Mouse (Mus musculus): ENCODE results near the gene Bcl11a. TPM values are rescaled to one million over a fixed set of nuclear protein-coding genes. Genes with fewer than 3 reads are reported as not detected.

The Bcl11a gene
- polyA plus RNA-seq, 1 experiment from 2014 or later: 62.4 TPM

GRCm38 (mm10) chr11:24196460-24197190 lies 118.8 kb downstream of the Bcl11a start:
- H3K27ac ChIP-seq (replicated peaks): no peak overlapping the region
- no peaks in the 10 kb centered on the region; the same call in 1 of the 2 replicates for H3K27me3 ChIP-seq (replicated peaks; ENCODE audit: low read depth, poor library complexity, severe bottlenecking)
- H3K4me1 ChIP-seq: peaks cover 12% of the 10 kb centered on the region
- no peak for DNase-seq (ENCODE audit: low spot score)
- no peak overlapping the region for H3K4me3 ChIP-seq
- 81% methylated on average over 4 of the region's 4 CpGs for WGBS
- no peaks in the 10 kb centered on the region for H3K9me3 ChIP-seq
- H3K36me3 ChIP-seq (replicated peaks): no peaks in the 10 kb centered on the region

GRCm38 (mm10) chr11:24197424-24197823 lies 119.6 kb downstream of the Bcl11a start:
- DNase-seq (ENCODE audit: low spot score): no peak
- H3K36me3 ChIP-seq (replicated peaks): no peaks in the 10 kb centered on the region
- H3K27ac ChIP-seq (replicated peaks): no peak overlapping the region
- peaks cover 20% of the 10 kb centered on the region for H3K4me1 ChIP-seq
- WGBS: 76% methylated on average over 1 of the region's 1 CpGs
- no peaks in the 10 kb centered on the region for H3K9me3 ChIP-seq
- no peak overlapping the region for H3K4me3 ChIP-seq
- no peaks in the 10 kb centered on the region; the same call in 1 of the 2 replicates for H3K27me3 ChIP-seq (replicated peaks; ENCODE audit: low read depth, poor library complexity, severe bottlenecking)

GRCm38 (mm10) chr11:24199560-24199959 lies 121.7 kb downstream of the Bcl11a start:
- Histone ChIP-seq H3K9me3 (no peaks in the 10 kb centered on the region), H3K27me3 (replicated peaks; ENCODE audit: low read depth, poor library complexity, severe bottlenecking) (peaks cover 8% of the 10 kb centered on the region)
- WGBS: 92% methylated on average over 3 of the region's 3 CpGs

GRCm38 (mm10) chr11:24200310-24200709 lies 122.5 kb downstream of the Bcl11a start:
- Histone ChIP-seq H3K27me3 (replicated peaks; ENCODE audit: low read depth, poor library complexity, severe bottlenecking) (peaks cover 8% of the 10 kb centered on the region), H3K4me1 (peaks cover 46% of the 10 kb centered on the region), H3K36me3 (replicated peaks) (no peaks in the 10 kb centered on the region), H3K9me3 (no peaks in the 10 kb centered on the region), H3K27ac (replicated peaks) (no peak overlapping the region), H3K4me3 (no peak overlapping the region)
- WGBS: 69% methylated on average over 5 of the region's 5 CpGs
- no peak for DNase-seq (ENCODE audit: low spot score)

More at GRCm38 (mm10) chr11:24199560-24199959, 121.7 kb downstream of the Bcl11a start:
- no peaks in the 10 kb centered on the region for H3K36me3 ChIP-seq (replicated peaks)
- no peak overlapping the region for H3K4me3 ChIP-seq
- no peak overlapping the region for H3K27ac ChIP-seq (replicated peaks)
- no peak for DNase-seq (ENCODE audit: low spot score)
- H3K4me1 ChIP-seq: peaks cover 42% of the 10 kb centered on the region

GRCm38 (mm10) chr11:24201223-24201622 lies 123.4 kb downstream of the Bcl11a start:
- peaks cover 8% of the 10 kb centered on the region for H3K27me3 ChIP-seq (replicated peaks; ENCODE audit: low read depth, poor library complexity, severe bottlenecking)

GRCm38 (mm10) chr11:24202641-24203361 lies 124.9 kb downstream of the Bcl11a start:
- peak; percentile 74 for DNase-seq (ENCODE audit: low spot score)
- H3K36me3 ChIP-seq (replicated peaks): no peaks in the 10 kb centered on the region
- 21% methylated on average over 7 of the region's 7 CpGs for WGBS
- H3K9me3 ChIP-seq: no peaks in the 10 kb centered on the region
- H3K4me3 ChIP-seq: peak overlapping the region; percentile 25; the same call in 1 of the 2 replicates
- H3K27ac ChIP-seq (replicated peaks): peak overlapping the region; percentile 83
- H3K27me3 ChIP-seq (replicated peaks; ENCODE audit: low read depth, poor library complexity, severe bottlenecking): peaks cover 8% of the 10 kb centered on the region
- peaks cover 42% of the 10 kb centered on the region for H3K4me1 ChIP-seq

More at GRCm38 (mm10) chr11:24201223-24201622, 123.4 kb downstream of the Bcl11a start:
- 83% methylated on average over 4 of the region's 4 CpGs for whole genome bisulfite sequencing
- DNase-seq (ENCODE audit: low spot score): no peak
- H3K4me3 ChIP-seq: no peak overlapping the region
- peak overlapping the region; percentile 83; the same call in 1 of the 2 replicates for H3K27ac ChIP-seq (replicated peaks)
- no peaks in the 10 kb centered on the region for H3K9me3 ChIP-seq
- no peaks in the 10 kb centered on the region for H3K36me3 ChIP-seq (replicated peaks)
- peaks cover 46% of the 10 kb centered on the region for H3K4me1 ChIP-seq

GRCm38 (mm10) chr11:24203489-24203888 lies 125.6 kb downstream of the Bcl11a start:
- no peaks in the 10 kb centered on the region for H3K9me3 ChIP-seq
- H3K27me3 ChIP-seq (replicated peaks; ENCODE audit: low read depth, poor library complexity, severe bottlenecking): peaks cover 8% of the 10 kb centered on the region
- no peaks in the 10 kb centered on the region for H3K36me3 ChIP-seq (replicated peaks)
- 85% methylated on average over 1 of the region's 1 CpGs for WGBS
- H3K27ac ChIP-seq (replicated peaks): peak overlapping the region; percentile 83
- no peak for DNase-seq (ENCODE audit: low spot score)
- H3K4me1 ChIP-seq: peaks cover 44% of the 10 kb centered on the region
- 0 out of 2 replicates have a peak overlapping the region, but pooled peaks have one; percentile 25 for H3K4me3 ChIP-seq

GRCm38 (mm10) chr11:24208951-24209351 lies 131.1 kb downstream of the Bcl11a start:
- Histone ChIP-seq H3K27me3 (replicated peaks; ENCODE audit: low read depth, poor library complexity, severe bottlenecking) (peaks cover 3% of the 10 kb centered on the region; the same call in 1 of the 2 replicates), H3K36me3 (replicated peaks) (no peaks in the 10 kb centered on the region), H3K4me3 (no peak overlapping the region), H3K9me3 (no peaks in the 10 kb centered on the region), H3K4me1 (peaks cover 35% of the 10 kb centered on the region), H3K27ac (replicated peaks) (peak overlapping the region; percentile 69)
- WGBS: 41% methylated on average over 6 of the region's 6 CpGs
- DNase-seq (ENCODE audit: low spot score): peak; percentile 52

GRCm38 (mm10) chr11:24214509-24215134 lies 136.8 kb downstream of the Bcl11a start:
- peak overlapping the region; percentile 41; the same call in 1 of the 2 replicates for H3K27ac ChIP-seq (replicated peaks)
- H3K4me3 ChIP-seq: no peak overlapping the region
- no peaks in the 10 kb centered on the region for H3K27me3 ChIP-seq (replicated peaks; ENCODE audit: low read depth, poor library complexity, severe bottlenecking)
- no peak for DNase-seq (ENCODE audit: low spot score)
- no peaks in the 10 kb centered on the region for H3K9me3 ChIP-seq
- H3K4me1 ChIP-seq: peaks cover 24% of the 10 kb centered on the region
- H3K36me3 ChIP-seq (replicated peaks): no peaks in the 10 kb centered on the region
- 31% methylated on average over 3 of the region's 3 CpGs for WGBS

- H3K4me1 ChIP-seq: peaks cover 14% of the 10 kb centered on the region
- 89% methylated on average over 6 of the region's 6 CpGs for WGBS
- no peaks in the 10 kb centered on the region for H3K9me3 ChIP-seq
- H3K36me3 ChIP-seq (replicated peaks): no peaks in the 10 kb centered on the region
- no peak for DNase-seq (ENCODE audit: low spot score)
- no peaks in the 10 kb centered on the region for H3K27me3 ChIP-seq (replicated peaks; ENCODE audit: low read depth, poor library complexity, severe bottlenecking)
- no peak overlapping the region for H3K4me3 ChIP-seq
- no peak overlapping the region for H3K27ac ChIP-seq (replicated peaks)
Measured at GRCm38 (mm10) chr11:24217741-24218333, 140.0 kb downstream of the Bcl11a start.

GRCm38 (mm10) chr11:24221601-24222307 lies 143.9 kb downstream of the Bcl11a start:
- H3K27me3 ChIP-seq (replicated peaks; ENCODE audit: low read depth, poor library complexity, severe bottlenecking): 0 out of 2 replicates have a peak, but pooled peaks cover 6% of the 10 kb centered on the region
- no peak overlapping the region for H3K27ac ChIP-seq (replicated peaks)
- H3K9me3 ChIP-seq: no peaks in the 10 kb centered on the region
- no peak overlapping the region for H3K4me3 ChIP-seq
- no peaks in the 10 kb centered on the region for H3K4me1 ChIP-seq
- WGBS: 80% methylated on average over 4 of the region's 4 CpGs
- H3K36me3 ChIP-seq (replicated peaks): no peaks in the 10 kb centered on the region
- no peak for DNase-seq (ENCODE audit: low spot score)
